Mouse (Mus musculus) embryonic stem cell, embryonic (primary cell): ENCODE results near the gene Mrpl28.

ENCODE experiments used
- CTCF ChIA-PET, 4 experiments: fragments of 300-600 bp in 2 of 4; fragments of 350-600 bp in 2 of 4; sonication (Branson Sonifier 250); formaldehyde crosslinking; loops; one replicate each; lab custom pipeline; 2022; ENCODE audit warnings: inconsistent platforms in 2 of 4; lab: Charles Lee
- POLR2A ChIA-PET, 4 experiments: fragments of 300-600 bp in 2 of 4; fragments of 350-600 bp in 2 of 4; sonication (Branson Sonifier 250); formaldehyde crosslinking; loops; one replicate each; lab custom pipeline; 2022; ENCODE audit warnings: antibody characterized with exemption in 4 of 4, inconsistent platforms in 1 of 4; lab: Charles Lee

The Mrpl28 gene

GRCm38 (mm10) chr17:26131062-26131732 lies 7.9 kb downstream of the Mrpl28 start:
- CTCF ChIA-PET, result interaction anchor here in 1 of 4 experiments (1.0 kb wide), 1 partner anchor 308 kb away, joined by 3 read pairs; the partner anchor contains the start of gene Wdr24
- POLR2A ChIA-PET, result interaction anchor here in 3 of 4 experiments (0.7 to 1.3 kb wide), 8 partner anchors 8 to 90 kb away, joined by 3 to 4 read pairs (median 3); partner anchors contain the start of genes Nme4 (in 2 of the 3) and Mrpl28 (in 1 of the 3)

- CTCF ChIA-PET, result interaction anchor here in 1 of 4 experiments (1.0 kb wide), 1 partner anchor 309 kb away, joined by 3 read pairs; the partner anchor contains the start of gene Wdr24
- POLR2A ChIA-PET, result interaction anchor here in 2 of 4 experiments (0.7 to 1.2 kb wide), 5 partner anchors 8 to 91 kb away, joined by 3 to 4 read pairs (median 4); partner anchors contain the start of gene Mrpl28 (in 1 of the 2)
Measured at GRCm38 (mm10) chr17:26131856-26132853, 8.9 kb downstream of the Mrpl28 start.

GRCm38 (mm10) chr17:26137106-26137750 lies 13.9 kb downstream of the Mrpl28 start:
- POLR2A ChIA-PET, result interaction anchor here in 3 of 4 experiments (0.6 to 2.6 kb wide), 15 partner anchors 9 to 405 kb away, joined by 3 to 25 read pairs (median 4); partner anchors contain the start of genes Mrpl28 (in 3 of the 3), Tmem8 (in 2 of the 3) and Decr2 (in 1 of the 3)
- CTCF ChIA-PET, result interaction anchor here in 1 of 4 experiments (1.8 kb wide), 1 partner anchor 14 kb away, joined by 6 read pairs; the partner anchor contains the start of gene Mrpl28

- CTCF ChIA-PET, result interaction anchor here (0.5 to 1.8 kb wide), 13 partner anchors 15 to 397 kb away, joined by 3 to 6 read pairs (median 3); partner anchors contain the start of genes Decr2 (in 1 of the 4), Mrpl28 (in 1 of the 4) and Tmem8 (in 1 of the 4)
- POLR2A ChIA-PET, result interaction anchor here (0.5 to 2.6 kb wide), 32 partner anchors 8 to 411 kb away, joined by 3 to 25 read pairs (median 4); partner anchors contain the start of genes Mrpl28 (in 3 of the 4), Fam234a (in 2 of the 4), Tmem8 (in 2 of the 4) and Arhgdig (in 1 of the 4)
Measured at GRCm38 (mm10) chr17:26137751-26138130, 14.4 kb downstream of the Mrpl28 start.

GRCm38 (mm10) chr17:26138239-26138836 lies 15.0 kb downstream of the Mrpl28 start, which contains the start of gene Axin1:
Gene Axin1, plus strand, starts transcription at chr17:26138688.
- ChIA-PET CTCF (interaction anchor here (0.5 to 1.8 kb wide), 16 partner anchors 15 to 775 kb away, joined by 3 to 6 read pairs (median 3); partner anchors contain the start of genes Decr2 (in 1 of the 4), Mrpl28 (in 1 of the 4) and Tmem8 (in 1 of the 4)), POLR2A (interaction anchor here (0.5 to 2.6 kb wide), 37 partner anchors 8 to 411 kb away, joined by 3 to 25 read pairs (median 3); partner anchors contain the start of genes Mrpl28 (in 3 of the 4), Fam234a (in 2 of the 4), Tmem8 (in 2 of the 4) and Arhgdig (in 1 of the 4))

- ChIA-PET POLR2A (interaction anchor here (0.6 to 2.6 kb wide), 31 partner anchors 9 to 412 kb away, joined by 3 to 25 read pairs (median 4); partner anchors contain the start of genes Mrpl28 (in 3 of the 4), Fam234a (in 2 of the 4), Tmem8 (in 2 of the 4) and Decr2 (in 1 of the 4)), CTCF (interaction anchor here in 3 of 4 experiments (0.6 to 1.8 kb wide), 11 partner anchors 16 to 776 kb away, joined by 3 to 6 read pairs (median 4); partner anchors contain the start of genes Decr2 (in 1 of the 3) and Mrpl28 (in 1 of the 3))
Measured at GRCm38 (mm10) chr17:26138901-26139381, 15.6 kb downstream of the Mrpl28 start.

GRCm38 (mm10) chr17:26142796-26143195 lies 19.5 kb downstream of the Mrpl28 start:
- ChIA-PET CTCF (interaction anchor here in 1 of 4 experiments (0.9 kb wide), 1 partner anchor 20 kb away, joined by 4 read pairs; the partner anchor contains the start of gene Mrpl28), POLR2A (interaction anchor here in 3 of 4 experiments (0.5 to 1.4 kb wide), 6 partner anchors 9 to 310 kb away, joined by 3 to 5 read pairs (median 3); partner anchors contain the start of genes Mrpl28 (in 2 of the 3) and Stub1 (in 1 of the 3))

- CTCF ChIA-PET, result interaction anchor here in 2 of 4 experiments (0.6 to 0.9 kb wide), 2 partner anchors 20 to 48 kb away, joined by 3 to 4 read pairs; partner anchors contain the start of gene Mrpl28 (in 1 of the 2)
- POLR2A ChIA-PET, result interaction anchor here in 3 of 4 experiments (0.5 to 1.4 kb wide), 6 partner anchors 10 to 311 kb away, joined by 3 to 5 read pairs (median 3); partner anchors contain the start of genes Mrpl28 (in 2 of the 3) and Stub1 (in 1 of the 3)
Measured at GRCm38 (mm10) chr17:26143386-26143785, 20.1 kb downstream of the Mrpl28 start.

- POLR2A ChIA-PET, result no interaction called here
- CTCF ChIA-PET, result no interaction called here
Measured at GRCm38 (mm10) chr17:26149056-26149455, 25.8 kb downstream of the Mrpl28 start.

- CTCF ChIA-PET, result no interaction called here
Measured at GRCm38 (mm10) chr17:26151886-26152630, 28.8 kb downstream of the Mrpl28 start.

GRCm38 (mm10) chr17:26162736-26163135 lies 39.4 kb downstream of the Mrpl28 start:
- POLR2A ChIA-PET, result interaction anchor here in 2 of 4 experiments (0.6 to 1.5 kb wide), 4 partner anchors 9 to 271 kb away, joined by 3 to 7 read pairs (median 3); no protein-coding TSS in a partner anchor
- CTCF ChIA-PET, result interaction anchor here in 2 of 4 experiments (0.6 kb wide), 2 partner anchors 38 to 73 kb away, joined by 3 to 4 read pairs; partner anchors contain the start of gene Decr2 (in 1 of the 2)

More at GRCm38 (mm10) chr17:26151886-26152630, 28.8 kb downstream of the Mrpl28 start:
- POLR2A ChIA-PET, result interaction anchor here in 2 of 4 experiments (0.7 to 2.3 kb wide), 4 partner anchors 14 to 100 kb away, joined by 3 to 6 read pairs (median 6); partner anchors contain the start of genes Axin1 (in 1 of the 2), Luc7l (in 1 of the 2) and Nme4 (in 1 of the 2)

- ChIA-PET CTCF (interaction anchor here in 1 of 4 experiments (0.6 kb wide), 1 partner anchor 787 kb away, joined by 4 read pairs; no protein-coding TSS in a partner anchor), POLR2A (interaction anchor here in 3 of 4 experiments (0.6 to 1.7 kb wide), 7 partner anchors 9 to 233 kb away, joined by 3 to 13 read pairs (median 4); partner anchors contain the start of gene Arhgdig (in 1 of the 3))
Measured at GRCm38 (mm10) chr17:26168039-26168438, 44.7 kb downstream of the Mrpl28 start.

GRCm38 (mm10) chr17:26175248-26175647 lies 51.9 kb downstream of the Mrpl28 start:
- POLR2A ChIA-PET, result interaction anchor here in 3 of 4 experiments (0.7 to 1.6 kb wide), 8 partner anchors 9 to 61 kb away, joined by 3 read pairs; no protein-coding TSS in a partner anchor

More at GRCm38 (mm10) chr17:26175248-26175647, 51.9 kb downstream of the Mrpl28 start:
- CTCF ChIA-PET, result interaction anchor here (0.5 to 1.8 kb wide), 25 partner anchors 9 to 1434 kb away, joined by 3 to 10 read pairs (median 4); partner anchors contain the start of genes Fam234a (in 1 of the 4), Pdia2 (in 1 of the 4) and Tmem8 (in 1 of the 4)
